Mouse (Mus musculus) mouse trophoblast stem cell (cell line): ENCODE results near the gene Dlat.

ENCODE experiments used
- in situ Hi-C, 2 experiments: fragments of 300-500 bp; cut with MseI, MboI; formaldehyde crosslinking; loops; 2 replicates in 1 of 2; 3 replicates in 1 of 2; pipeline ENCODE4 v1.15.1; 2025

Gene Dlat

DNA sequence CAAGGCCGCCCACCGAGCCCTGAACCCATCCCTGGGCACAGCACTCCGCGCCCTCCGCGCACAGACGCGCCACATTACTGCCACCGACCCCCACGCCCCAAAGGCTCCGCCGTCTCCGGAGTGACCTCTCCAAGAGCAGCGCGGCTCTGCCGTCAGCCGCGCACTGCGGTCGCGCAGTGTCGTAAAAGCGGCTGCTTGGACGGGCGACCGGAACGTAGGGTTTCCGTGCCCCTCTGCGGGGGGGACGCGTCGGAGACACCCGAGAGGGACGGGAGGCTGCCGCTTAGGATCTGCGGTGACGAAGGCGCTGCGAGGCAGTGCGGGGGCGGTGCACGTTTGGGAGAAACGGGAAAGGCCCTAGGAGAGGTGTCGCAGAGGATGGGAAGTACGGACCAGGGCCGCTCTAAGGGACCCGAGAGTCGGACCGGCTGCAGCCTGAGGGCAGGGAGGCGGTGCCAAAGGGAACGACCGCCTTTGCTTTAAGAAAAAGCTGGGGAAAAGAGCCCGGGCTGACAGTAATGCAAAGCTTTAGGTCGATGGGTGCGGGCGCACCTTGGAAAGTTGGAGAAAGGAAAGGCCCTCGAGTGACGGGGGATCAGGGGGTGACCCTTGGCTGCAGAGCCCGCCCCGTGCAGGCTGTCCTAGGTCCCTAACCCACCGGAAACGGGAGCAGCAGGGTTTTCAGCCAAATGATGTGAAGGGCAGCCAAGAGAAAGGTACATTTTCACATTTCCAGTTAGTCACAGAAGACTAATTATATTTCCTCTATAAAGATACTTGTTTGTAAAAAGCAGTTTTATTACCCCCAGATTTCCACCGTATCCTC is at the start of gene Dlat:
TSS of gene Dlat (minus strand) at position 389 of the 826 bp plus-strand sequence.
- in situ Hi-C loops = no loop called here

DNA sequence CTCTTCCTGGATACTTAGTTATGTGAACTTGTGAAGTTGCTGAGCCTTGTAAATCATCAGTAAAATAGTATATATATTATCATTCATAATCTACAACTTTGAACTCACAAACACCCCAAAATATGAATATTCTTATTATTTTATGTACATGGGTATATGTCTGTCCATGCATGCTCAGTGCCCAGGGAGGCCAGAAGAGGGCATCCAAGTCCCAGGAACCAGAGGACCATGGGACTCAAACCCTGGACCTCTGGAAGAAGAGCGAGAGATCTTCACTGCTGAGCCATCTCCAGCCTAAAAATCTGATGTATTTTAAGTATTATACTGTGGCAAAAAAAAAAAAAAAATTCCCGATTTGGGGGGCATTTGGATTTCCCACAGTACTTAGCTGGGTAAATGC is 49.5 kb upstream of the Dlat start:
- in situ Hi-C loops = no loop called here

DNA sequence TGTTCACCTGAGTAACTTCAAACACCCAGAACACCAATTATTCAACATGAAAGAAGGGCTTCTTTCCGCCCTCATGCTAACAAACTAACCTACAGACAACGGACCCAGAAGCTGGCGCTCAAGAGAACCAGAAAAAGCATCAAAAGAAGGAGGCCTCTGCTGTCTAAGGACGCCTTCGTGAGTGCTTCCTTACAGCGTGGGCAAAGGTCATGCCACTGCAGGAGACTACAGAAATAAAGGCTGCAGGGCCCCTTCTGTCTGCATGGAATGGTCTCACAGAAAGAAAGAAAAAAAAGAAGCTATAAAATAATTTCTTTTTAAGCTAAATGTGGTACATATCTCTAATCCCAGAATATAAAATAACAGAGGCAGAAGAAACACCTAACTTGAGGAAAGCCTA is 45.3 kb upstream of the Dlat start:
- in situ Hi-C loops = no loop called here

DNA sequence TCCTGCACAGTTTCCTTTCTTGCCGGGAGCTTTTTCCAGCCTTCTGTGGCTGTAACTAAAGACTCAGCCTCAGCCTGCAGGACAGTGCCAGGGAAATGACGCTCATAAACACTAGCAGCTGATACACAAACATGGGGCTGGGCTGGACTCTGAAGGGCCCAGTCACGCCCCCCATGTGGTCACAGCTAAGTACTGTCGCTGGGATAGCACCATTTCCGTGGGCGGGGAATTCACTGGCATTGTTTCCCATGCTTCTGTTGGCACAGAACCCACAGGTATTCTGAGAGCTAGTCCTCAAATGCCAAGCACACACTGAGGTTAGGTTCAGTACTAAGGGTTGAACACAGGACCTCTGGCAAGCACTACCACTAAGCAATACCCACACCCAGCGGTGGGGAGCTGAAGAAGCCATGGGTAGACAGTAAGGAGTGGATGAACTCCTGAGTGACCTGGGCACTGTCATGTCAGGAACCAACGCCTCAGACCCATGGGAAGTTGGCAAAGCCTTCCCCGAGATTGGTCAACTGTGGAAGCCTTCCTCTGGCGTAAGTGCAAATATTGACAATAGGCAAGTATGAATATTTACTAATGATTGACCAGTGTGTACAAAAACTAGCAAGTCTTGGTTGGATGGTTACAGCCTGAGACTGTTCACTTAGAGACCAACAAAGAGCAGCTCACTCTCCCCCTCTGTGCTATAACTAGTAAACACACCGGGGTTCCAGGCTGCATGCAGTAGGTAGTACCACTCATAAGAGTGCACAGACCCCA is 41.5 kb upstream of the Dlat start:
- in situ Hi-C loops = no loop called here

DNA sequence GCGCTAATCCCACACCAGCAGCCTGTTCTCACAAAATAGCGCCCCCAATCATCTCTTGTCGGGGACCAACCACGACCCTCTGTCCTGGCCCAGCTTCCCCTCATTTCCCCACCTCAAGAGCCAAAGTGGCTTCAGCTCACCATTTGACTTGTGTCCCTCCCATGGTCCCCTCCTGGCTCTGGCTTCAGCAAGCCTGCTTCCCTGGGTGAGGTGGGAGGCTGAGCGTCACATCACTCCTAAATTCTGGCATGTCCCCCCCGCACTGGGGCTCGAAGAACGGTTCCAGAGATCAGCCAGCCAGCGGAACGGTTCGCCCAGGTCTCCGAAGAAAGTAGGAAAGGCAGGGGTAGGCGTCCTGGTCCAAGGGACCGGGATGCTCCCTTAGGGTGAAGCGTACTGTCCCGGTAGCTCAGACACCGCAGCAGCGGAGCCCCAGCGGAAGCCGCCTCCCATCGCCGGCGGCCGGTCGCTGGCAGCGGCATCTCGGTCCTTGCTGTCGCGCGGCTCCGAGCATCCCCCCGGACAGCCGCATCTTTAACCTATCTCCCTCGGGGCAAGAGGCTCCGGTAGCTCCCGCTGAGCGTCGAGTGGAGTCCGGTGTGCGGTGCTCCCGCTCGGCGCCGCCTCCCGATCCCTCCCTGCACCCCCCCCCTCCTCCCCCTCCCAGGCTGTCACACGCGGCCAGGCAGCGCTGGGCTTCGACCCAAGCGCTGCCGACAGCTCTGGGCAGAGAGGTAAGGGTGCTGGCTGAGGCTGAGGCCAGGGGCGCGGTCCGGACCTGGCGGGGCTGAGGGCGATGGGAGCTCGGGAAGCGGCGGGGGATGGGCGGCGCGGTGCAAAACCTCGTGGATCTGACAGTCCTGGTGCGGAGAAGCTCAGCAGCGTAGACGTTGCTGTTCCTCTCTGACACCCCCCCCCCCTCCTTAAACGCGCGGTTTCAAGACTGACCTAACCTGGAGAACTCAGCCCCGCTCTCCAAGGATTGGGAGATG is 39.1 kb upstream of the Dlat start:
- in situ Hi-C loops = no loop called here

DNA sequence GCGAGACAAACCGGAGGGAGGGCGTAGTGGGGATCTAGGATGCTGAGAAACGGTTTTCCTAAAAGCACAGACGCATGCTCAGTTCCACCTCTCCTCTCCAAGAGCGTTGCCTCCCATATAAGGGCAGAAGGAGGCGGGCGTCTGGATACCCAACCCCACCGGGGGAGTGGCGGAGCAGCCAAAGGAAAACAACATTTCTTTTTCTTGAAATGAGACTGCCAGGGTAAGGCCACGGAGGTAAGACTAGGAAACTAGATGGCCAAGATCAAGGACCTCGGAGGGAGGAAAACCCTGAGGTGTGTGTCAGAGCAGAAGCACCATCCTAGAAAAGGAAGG is 38.1 kb upstream of the Dlat start:
- in situ Hi-C loops = no loop called here

DNA sequence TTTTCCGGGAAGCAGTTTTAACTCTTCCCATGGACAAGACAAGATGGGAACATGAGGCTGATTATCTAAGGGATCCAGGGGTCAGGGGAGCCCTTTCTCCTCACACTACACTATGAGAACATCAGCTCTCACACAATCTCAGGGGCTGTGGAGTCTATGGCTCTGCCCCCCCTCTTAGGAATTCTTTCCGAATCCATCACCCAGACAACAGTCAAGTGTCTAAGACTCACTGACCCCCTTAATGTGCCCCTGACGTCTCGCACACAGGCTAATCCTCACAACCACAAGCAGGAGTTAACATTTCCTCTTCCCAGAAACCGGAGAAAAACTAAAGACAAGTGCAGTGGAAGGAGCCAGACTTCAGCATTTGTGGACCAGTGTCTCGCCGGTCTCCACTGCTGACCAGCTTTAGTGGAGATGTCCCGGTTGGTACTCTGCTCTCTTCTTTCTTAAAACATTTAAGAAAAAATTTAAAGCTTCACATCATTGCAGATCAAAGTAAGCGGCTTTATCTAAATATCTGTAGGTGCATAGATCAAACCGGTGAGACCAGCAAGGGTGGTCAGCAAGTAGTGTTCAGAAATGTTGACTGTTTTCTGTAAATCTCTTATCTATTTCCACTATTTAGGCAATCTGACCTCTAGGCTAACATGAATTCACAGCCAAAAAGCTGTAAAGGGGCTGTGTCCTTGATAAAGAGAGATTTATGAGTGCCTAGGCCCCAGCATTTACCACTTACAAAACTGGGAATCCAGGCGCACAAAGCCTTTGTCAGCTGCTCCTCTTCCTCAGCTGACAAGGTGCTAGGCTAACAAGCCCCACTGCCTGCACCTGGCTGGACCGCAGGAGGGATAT is 37.5 kb upstream of the Dlat start:
- in situ Hi-C loops = no loop called here

DNA sequence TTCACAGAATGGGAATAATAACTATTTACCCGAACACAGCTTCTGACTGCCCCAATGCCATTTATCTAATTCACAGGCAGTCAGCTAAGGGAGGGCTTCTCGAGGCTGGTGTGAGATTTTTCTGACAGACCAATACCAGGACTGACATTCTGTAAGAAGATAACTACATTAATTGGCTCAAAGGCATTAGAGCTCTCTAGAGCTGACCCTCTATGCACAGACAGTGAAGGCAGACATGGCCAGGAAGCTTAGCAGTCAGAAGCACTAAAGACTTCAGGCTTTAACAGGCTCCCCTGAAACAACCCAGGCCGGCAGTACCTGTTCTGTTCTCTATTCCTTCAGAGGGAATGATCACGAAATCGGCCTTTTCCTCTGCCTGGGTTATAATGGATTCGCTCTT is 35.6 kb upstream of the Dlat start:
- in situ Hi-C loops = no loop called here

DNA sequence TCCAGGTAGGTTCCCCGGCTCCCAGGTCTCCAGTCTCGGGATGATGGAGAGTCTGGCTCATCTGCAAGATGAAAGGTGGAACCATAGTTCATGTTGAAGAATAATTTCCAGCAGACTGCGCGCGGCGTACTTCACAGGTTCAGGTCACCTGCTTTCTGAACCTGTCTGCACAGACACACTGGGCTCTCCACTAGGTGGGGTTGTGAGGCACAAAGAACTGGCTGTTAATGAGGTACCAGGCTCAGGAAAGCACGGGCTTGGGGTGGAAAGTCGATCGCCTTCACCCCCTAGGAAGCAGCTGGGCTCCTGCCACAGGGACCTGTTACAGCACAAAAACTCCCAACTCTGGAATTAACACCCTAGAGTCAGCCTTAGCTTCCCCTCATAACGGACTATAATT is 34.1 kb upstream of the Dlat start:
- in situ Hi-C loops = no loop called here

DNA sequence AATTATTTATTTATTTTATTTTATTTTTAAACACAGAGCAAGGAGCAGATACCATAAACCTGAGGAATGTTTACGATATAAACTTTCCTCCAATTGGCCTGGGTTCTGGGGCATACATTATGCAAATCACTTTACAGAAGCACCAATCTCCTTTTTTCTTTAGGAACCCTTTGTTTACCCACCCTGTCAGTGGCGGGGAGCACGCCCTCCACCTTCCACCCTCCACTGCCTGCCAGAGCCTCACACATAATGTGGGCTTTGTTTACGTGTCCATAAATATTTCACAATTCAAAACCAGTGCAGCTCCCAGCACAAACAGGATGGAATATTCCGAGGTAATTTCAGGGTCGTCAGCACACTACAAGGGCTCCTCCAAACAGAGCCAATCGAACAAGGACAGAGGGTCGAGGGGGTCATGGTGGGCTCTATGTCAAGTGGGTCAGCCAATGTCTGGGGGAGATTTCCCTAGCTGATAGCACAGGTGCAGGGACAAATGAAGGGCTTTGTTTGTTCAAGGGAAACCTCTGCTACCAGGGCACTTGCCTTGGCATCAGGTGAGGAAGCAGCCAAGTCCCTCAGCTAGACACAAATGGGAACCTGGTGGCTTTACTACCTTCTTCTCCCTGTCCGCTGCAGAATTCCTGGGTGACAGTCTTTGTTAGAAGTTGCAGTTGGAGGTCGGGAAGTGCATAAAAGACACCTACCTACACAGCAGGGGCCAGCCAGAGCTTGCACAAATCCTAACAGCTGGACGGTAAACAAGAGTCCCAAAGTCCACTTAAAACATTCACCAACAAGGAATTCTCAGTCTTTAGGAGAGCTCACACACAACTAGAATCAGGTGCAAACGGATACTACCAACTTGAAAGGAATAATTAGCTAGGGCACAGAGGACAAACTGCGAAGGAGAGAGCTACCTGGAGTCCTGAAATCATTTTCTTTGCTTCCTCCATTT is 33.3 kb upstream of the Dlat start:
- in situ Hi-C loops = no loop called here

DNA sequence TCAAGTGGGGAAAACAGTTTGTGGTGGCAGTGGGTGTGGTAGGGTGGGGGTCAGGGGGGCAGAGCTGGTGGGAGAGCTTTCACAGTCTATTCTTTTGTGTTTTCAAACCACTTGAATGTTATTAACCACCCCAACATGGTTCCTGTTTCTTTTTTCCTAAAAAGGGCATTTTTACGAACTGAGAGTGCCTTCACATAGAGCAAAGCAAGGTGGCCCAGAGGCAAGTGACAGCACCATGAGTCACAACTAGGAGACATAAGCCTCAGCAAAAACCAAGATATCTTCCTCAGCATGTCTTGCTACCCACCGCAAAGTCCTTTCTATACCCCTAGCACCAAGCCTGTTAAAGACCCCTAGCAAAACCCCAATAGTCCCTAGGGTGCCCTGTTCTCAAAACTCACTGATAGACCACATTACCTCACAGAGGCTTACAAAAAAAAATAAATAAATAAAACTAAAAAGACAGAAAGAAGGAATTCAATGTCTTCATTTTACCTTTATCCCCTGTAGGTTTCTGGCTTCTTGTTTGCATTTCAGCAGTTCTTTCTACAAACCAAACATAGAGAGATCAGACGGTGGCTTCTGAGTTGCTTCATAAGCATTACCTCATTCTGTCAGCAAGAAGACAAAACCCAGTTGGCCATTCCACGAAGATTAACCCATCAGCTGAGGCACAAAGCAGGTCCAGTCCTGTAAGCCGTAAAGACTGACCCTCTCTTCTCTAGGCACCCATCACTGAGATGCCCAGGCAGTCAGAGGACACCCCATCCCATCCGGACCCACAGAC is 27.5 kb upstream of the Dlat start:
- in situ Hi-C loops = no loop called here

DNA sequence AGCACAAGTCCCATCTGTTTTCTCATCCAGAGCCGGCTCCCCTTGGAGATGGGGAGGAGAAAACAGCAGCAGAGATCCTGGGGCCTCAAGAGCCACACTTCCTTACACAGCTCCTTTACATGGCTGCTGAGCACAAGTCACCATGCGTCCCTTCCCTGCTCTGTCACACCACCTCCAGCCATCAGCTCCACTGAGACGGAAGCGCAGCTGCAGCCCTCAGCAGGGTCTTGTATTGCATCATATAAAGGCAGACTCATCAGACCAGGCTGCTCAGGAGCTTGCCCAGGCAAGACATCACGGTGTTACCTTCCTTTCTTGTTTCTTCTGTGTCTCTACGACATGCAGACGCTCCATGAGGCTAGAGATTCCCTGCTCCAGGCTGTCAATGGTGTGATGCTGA is 22.1 kb upstream of the Dlat start:
- in situ Hi-C loops = no loop called here

DNA sequence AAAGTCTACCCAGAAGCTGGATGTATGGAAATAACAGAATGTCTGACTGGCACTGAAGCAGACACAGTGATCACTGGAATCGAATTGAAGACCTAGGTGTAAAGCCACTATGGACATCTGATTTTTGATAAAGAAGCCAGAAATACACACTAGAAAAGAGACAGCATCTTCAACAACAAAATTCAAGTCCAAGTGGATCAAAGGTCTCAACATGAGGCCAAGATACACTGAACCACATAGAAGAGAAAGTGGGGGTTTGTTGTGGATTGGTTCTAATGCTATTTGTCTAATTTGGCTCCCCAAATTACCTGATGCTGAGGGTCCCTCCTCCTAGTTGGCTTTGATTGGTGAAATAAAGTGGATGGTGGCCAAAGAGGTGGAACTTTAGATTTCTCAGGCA is 19.8 kb upstream of the Dlat start:
- in situ Hi-C loops = no loop called here

DNA sequence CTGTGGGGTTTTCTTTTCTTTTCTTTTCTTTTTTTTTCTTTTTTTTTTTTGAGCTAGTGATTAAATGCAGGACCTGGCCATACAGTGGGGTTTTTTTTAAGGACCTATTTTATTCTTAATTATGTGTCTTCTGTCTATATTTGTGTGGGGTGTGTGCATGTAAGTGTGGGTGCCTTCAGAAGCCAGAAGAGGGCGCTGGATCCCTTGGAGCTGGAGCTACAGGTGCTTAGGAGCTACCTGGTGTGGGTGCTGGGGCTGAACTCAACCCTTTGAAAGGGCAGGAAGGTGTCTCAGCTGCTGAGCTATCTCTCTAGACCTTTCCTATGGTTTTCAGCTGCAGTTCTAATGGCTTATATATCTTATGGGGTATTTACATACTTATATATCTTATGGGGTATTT is 15.2 kb upstream of the Dlat start:
- in situ Hi-C loops = no loop called here

DNA sequence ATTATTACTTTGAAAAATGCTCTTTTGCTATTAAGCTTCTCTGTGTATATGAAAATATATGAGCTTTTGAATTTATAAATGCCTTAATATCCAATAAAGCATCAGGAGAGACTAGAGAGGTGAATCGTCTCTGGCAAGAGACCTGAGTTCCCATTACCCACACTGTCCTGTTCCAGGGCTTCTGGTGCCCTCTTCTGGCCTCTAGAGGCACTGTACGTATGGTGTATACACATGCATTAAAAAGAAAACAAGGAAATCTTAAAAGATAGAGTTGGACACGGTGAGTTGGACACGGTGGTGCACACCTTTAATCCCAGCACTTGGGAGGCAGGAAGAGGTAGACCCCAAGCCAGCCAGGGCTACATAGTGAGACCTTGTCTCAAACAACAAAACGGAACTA is 11.1 kb upstream of the Dlat start:
- in situ Hi-C loops = no loop called here

DNA sequence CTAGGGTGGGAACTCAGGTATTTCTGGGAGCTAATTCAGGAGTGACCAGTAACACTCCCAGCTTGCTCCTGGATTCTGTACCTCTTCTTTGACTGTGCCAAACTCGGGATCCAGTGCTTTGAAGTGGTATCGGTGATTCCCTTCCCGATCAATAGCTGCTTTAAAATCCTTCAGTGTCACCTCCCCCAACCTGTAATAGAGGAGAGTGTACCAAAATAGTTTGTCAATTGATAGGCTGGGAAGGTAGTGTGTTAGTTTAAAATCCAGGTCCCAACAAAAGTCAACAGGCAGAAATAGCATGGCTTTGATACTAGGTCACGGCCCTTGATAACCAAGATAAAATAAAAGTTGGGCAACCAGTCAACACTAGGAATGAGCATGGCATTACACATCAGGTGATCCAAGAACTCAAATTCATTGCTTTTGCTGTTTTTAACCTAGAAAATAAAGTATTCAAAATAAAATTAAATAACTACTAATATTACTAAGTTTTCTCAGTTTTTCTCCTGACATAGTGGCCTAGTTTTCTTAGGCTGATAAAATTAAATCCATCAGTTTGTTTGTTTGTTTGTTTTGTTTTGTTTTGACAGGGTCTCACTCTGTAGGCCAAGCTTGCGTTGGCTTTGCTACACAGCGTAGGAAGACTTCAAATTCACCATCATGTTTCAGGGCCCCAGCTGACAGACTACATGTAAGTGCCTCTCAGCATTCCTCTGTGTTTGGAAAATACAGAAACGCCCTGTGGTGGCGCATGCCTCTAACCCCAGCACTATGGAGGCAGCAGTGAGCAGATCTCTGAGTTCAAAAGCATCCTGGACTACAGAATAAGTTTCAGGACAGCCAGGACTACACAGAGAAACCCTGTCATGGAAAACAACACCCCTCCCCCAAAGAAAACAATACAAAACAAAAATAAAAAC is 8.3 kb upstream of the Dlat start:
- in situ Hi-C loops = no loop called here

DNA sequence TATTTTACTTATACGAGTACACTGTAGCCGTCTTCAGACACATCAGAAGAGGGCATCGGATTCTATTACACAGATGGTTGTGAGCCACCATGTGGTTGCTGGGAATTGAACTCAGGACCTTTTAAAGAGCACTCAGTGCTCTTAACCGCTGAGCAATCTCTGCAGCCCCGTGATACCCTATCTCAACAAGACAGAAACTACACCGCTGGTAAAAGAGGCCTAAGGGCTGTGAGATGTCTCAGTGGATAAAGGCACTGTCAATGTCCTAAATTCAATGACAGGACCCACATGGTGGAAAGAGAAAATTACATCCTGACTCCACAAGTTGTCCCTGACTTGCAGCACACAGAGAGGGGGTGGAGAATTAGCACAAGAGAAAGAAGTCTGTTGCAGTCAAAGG is 6.9 kb upstream of the Dlat start:
- in situ Hi-C loops = no loop called here

DNA sequence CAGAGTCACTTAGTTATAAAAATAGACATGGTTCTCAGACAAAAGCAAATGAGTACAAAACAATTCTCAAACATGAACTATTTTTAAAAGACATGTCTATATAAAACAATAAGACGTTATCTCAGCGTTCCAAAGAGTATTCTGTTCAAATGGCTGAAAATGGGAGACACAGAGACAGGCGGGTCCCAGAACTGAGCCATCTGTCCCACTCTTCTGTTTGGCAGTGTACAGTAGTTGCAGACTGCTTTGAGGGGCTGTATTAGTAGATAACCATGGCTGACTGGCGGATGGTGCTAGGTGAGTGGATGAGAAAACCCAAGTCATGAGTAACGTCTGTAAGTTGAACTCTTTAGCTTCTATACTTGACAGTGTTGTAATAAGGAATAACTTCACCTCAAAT is 5.2 kb upstream of the Dlat start:
- in situ Hi-C loops = no loop called here
